Mouse (Mus musculus): ENCODE data around the gene Gsdma3.

DNA sequence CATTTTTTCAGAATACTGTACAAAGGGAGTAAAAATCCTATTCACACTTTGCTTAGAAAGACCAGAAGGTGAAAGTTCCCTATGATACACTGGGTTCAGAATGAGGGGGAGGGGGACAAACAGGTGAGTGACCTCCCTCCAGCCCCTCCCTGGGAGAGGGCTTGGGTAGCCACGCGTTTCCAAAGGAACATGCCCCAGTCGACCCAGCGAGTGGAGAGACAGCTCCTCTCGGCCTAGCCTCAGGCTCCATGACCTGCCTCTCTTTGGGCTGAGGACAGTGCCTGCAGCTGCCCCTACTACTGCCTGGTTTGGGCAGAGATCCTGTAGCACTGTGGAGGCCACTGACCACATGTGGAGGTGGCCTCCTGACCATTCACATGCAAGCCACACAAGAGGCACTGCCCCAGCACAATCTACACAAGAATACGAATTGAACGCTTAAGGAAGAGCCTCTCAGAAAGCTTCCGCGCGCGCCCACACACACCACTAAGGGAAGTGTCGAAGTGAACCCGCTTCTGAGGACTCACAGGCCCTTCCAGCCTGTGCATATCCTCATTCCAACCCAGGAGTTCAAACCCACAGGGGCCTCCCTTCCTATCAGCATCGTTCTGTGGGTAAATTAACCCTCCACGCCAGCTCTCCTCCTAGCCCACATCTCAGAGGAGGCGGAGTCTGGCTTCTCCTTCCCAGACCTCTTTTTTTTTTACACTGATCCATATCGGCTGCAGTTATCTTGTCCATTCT lies 44.7 kb upstream of the Gsdma3 start:
- TF ChIP-seq CTCF (IDR thresholded peaks at IDR 0.05; ENCODE audit: control insufficient read depth, insufficient read depth, insufficient read length) (no peak), MYOG (IDR thresholded peaks at IDR 0.05; ENCODE audit: control insufficient read depth, extremely low read depth, insufficient read length) (no peak), CEBPB (IDR thresholded peaks at IDR 0.05; ENCODE audit: low read depth) (no peak), USF1 (IDR thresholded peaks at IDR 0.05; ENCODE audit: low read depth) (no peak), MAX (IDR thresholded peaks at IDR 0.05) (no peak), FOSL1 (IDR thresholded peaks at IDR 0.05; ENCODE audit: insufficient read depth, low read length, poor library complexity, severe bottlenecking) (no peak)
